Mouse (Mus musculus) spleen, adult 2 months (tissue): ENCODE results near the gene Slc24a4. TPM values are rescaled to one million over a fixed set of nuclear protein-coding genes. Genes with fewer than 3 reads are reported as not detected.
A peak's percentile ranks its signal among the peaks of the same experiment; 100 is the strongest.

Source experiments
- DNase-seq, 2 experiments: peaks; one replicate each; pipeline versions ENCODE4 v3.0.0 to v3.0.0-alpha.2; 2012 to 2021; ENCODE audit warnings: low spot score in 2 of 2, low read depth in 1 of 2
- H3K27ac ChIP-seq: fragments of 200-500 bp; 2 replicates; pipeline ENCODE4 v1.5.1; 2012; ENCODE audit warnings: low read length, inconsistent platforms; ENCODE audit not compliant: insufficient read depth
- H3K27me3 ChIP-seq: fragments of 200-500 bp; 2 replicates; pipeline ENCODE4 v1.6.1; 2012; ENCODE audit warnings: mild to moderate bottlenecking, moderate library complexity, low read length, inconsistent platforms; ENCODE audit not compliant: control insufficient read depth, insufficient read depth
- H3K36me3 ChIP-seq: fragments of 200-500 bp; 2 replicates; pipeline ENCODE4 v1.6.1; 2012; ENCODE audit warnings: mild to moderate bottlenecking, low read length, inconsistent platforms; ENCODE audit not compliant: control insufficient read depth, insufficient read depth
- H3K4me1 ChIP-seq: fragments of 200-500 bp; 2 replicates; pipeline ENCODE4 v1.6.1; 2011; ENCODE audit warnings: inconsistent platforms; ENCODE audit not compliant: control insufficient read depth, insufficient read depth, insufficient read length
- H3K4me3 ChIP-seq: fragments of 200-500 bp; 2 replicates; pipeline ENCODE4 v1.5.1; 2011; ENCODE audit warnings: mild to moderate bottlenecking, inconsistent platforms; ENCODE audit not compliant: insufficient read depth, insufficient read length; ENCODE audit errors: extremely low read depth
- CTCF ChIP-seq: fragments of 200-500 bp; IDR thresholded peaks from 2 replicates; pipeline ENCODE4 v1.5.1; 2011; ENCODE audit warnings: mild to moderate bottlenecking, inconsistent platforms; ENCODE audit not compliant: insufficient read depth, insufficient read length, insufficient replicate concordance; ENCODE audit errors: extremely low read depth
- POLR2A ChIP-seq: fragments of 200-500 bp; IDR thresholded peaks from 2 replicates; pipeline ENCODE4 v1.6.1; 2011; ENCODE audit warnings: low read depth, low read length, inconsistent platforms
- WGBS: fragments of 180-500 bp; shearing (Covaris S2); methylation state at CpG from one replicate; pipeline ENCODE4 v1.1.7; 2018; 5-methylcytosine and 5-hydroxymethylcytosine counted together
- polyA plus RNA-seq: library from polyadenylated mRNA; depleted of rRNA; stranded (reverse); fragments of >200 nt; gene quantifications from 2 replicates; pipeline ENCODE4 v1.2.3, GENCODE M21; 2012

The Slc24a4 gene
- polyA plus RNA-seq, 1 experiment = not detected

GRCm38 (mm10) chr12:102282763-102283482, 154.4 kb downstream of the Slc24a4 start, which contains the start of gene Rin3:
Gene Rin3, plus strand, starts transcription at chr12:102283048.
- Histone ChIP-seq H3K36me3 (no peaks in the 10 kb centered on the region), H3K27ac (peak within 1 kb of the TSS; percentile 69), H3K4me3 (peak within 1 kb of the TSS; percentile 78), H3K27me3 (no peaks in the 10 kb centered on the region), H3K4me1 (peaks cover 15% of the 10 kb centered on the region; the same call in 1 of the 2 replicates)
- DNase-seq = peak in 1 of 2 experiments; percentile 71
- WGBS = under 1% methylated on average over 75 of the region's 75 CpGs
- TF ChIP-seq CTCF = no peak
- TF ChIP-seq POLR2A = peak; percentile 36

GRCm38 (mm10) chr12:102283483-102284266, 155.1 kb downstream of the Slc24a4 start:
- DNase-seq = no peak
- no peaks in the 10 kb centered on the region for H3K36me3 ChIP-seq
- TF ChIP-seq CTCF = no peak
- TF ChIP-seq POLR2A = no peak
- peak overlapping the region; percentile 69 for H3K27ac ChIP-seq
- no peaks in the 10 kb centered on the region for H3K27me3 ChIP-seq
- WGBS = 24% methylated on average over 19 of the region's 24 CpGs
- peaks cover 15% of the 10 kb centered on the region; the same call in 1 of the 2 replicates for H3K4me1 ChIP-seq
- peak overlapping the region; percentile 78 for H3K4me3 ChIP-seq

- peak overlapping the region; percentile 78; the same call in 1 of the 2 replicates for H3K4me3 ChIP-seq
- no peak for DNase-seq
- no peak for TF ChIP-seq CTCF
- TF ChIP-seq POLR2A = no peak
- H3K36me3 ChIP-seq = no peaks in the 10 kb centered on the region
- H3K4me1 ChIP-seq = peaks cover 15% of the 10 kb centered on the region; the same call in 1 of the 2 replicates
- WGBS = 49% methylated on average over 9 of the region's 9 CpGs
- no peak overlapping the region for H3K27ac ChIP-seq
- no peaks in the 10 kb centered on the region for H3K27me3 ChIP-seq
These were observed 155.7 kb downstream of the Slc24a4 start for GRCm38 (mm10) chr12:102284267-102284610.

- TF ChIP-seq POLR2A (no peak), CTCF (no peak)
- Histone ChIP-seq H3K4me1 (peaks cover 15% of the 10 kb centered on the region; the same call in 1 of the 2 replicates), H3K36me3 (no peaks in the 10 kb centered on the region), H3K27me3 (no peaks in the 10 kb centered on the region), H3K27ac (no peak overlapping the region), H3K4me3 (no peak overlapping the region)
- WGBS = 60% methylated on average over 3 of the region's 3 CpGs
- DNase-seq = no peak
These were observed 156.2 kb downstream of the Slc24a4 start for GRCm38 (mm10) chr12:102284618-102285159.

- 70% methylated on average over 6 of the region's 6 CpGs for WGBS
- H3K27ac ChIP-seq = no peak overlapping the region
These were observed 156.8 kb downstream of the Slc24a4 start for GRCm38 (mm10) chr12:102285318-102285717.

GRCm38 (mm10) chr12:102285779-102286178, 157.2 kb downstream of the Slc24a4 start:
- WGBS = 91% methylated on average over 5 of the region's 5 CpGs
- Histone ChIP-seq H3K4me3 (no peak overlapping the region), H3K27me3 (no peaks in the 10 kb centered on the region), H3K27ac (no peak overlapping the region), H3K36me3 (no peaks in the 10 kb centered on the region), H3K4me1 (peaks cover 21% of the 10 kb centered on the region; the same call in 1 of the 2 replicates)
- no peak for DNase-seq
- TF ChIP-seq POLR2A (no peak), CTCF (no peak)

More at GRCm38 (mm10) chr12:102285318-102285717, 156.8 kb downstream of the Slc24a4 start:
- Histone ChIP-seq H3K27me3 (no peaks in the 10 kb centered on the region), H3K4me3 (no peak overlapping the region), H3K36me3 (no peaks in the 10 kb centered on the region), H3K4me1 (peaks cover 19% of the 10 kb centered on the region; the same call in 1 of the 2 replicates)
- TF ChIP-seq POLR2A = no peak
- no peak for TF ChIP-seq CTCF
- DNase-seq = no peak
